8 mouse cellular contexts compared by ENCODE assay signal in the genomic region with DNA sequence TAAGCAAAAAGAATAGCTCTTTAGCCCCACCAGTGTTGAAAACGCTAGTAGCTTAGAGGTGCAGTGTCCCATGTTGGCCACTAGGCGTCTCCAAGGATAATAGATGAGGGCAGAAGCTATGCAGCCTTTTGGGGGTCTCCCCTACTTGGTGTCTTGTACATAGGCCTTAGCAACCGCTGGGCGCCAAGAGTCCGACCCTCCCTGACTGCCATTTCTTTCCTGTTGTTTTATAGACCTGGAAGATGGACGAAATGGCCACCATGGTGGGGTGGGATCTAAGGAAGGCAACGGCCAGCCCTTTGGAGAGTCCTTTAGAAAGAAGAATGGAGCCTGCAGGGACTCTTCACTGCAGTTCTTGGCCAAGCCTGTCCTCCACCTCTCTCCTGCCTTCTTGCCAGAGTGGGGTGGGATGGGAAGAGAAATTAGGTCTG. TPM values are rescaled to one million over a fixed set of nuclear protein-coding genes. Genes with fewer than 3 reads are reported as not detected.
DNase-seq lines count a peak whose midpoint lies in the region; ATAC-seq and TF ChIP-seq lines count a peak whose summit lies in the region.

No protein-coding gene starts in this region.

- no peak overlapping the region for H3K27ac ChIP-seq in lung, embryonic 14.5 days (ENCODE audit: low read depth)

- no peaks in the 10 kb centered on the region; the same call in 1 of the 2 replicates for H3K4me1 ChIP-seq in lung, embryonic 14.5 days (ENCODE audit: insufficient read depth)

- no peaks in the 10 kb centered on the region for H3K9me3 ChIP-seq in lung, embryonic 14.5 days (ENCODE audit: low read depth, low read length)

- H3K4me2 ChIP-seq in lung, embryonic 14.5 days = no peak overlapping the region

- DNase-seq in T-cell, adult 2 months (ENCODE audit: low spot score) = peak; percentile 34
- peak; percentile 87 for DNase-seq in embryo, embryonic 11 days
- peak; percentile 82 for DNase-seq in heart, adult 8-10 months (ENCODE audit: low spot score)
- peak; percentile 71 for DNase-seq in kidney, postnatal 14 days
- DNase-seq in lung, embryonic 14.5 days = peak; percentile 93
- DNase-seq in retina, adult 2 months (ENCODE audit: low read depth, low spot score) = peak; percentile 68
- peak; percentile 58 for DNase-seq in urinary bladder, postnatal 25 days (ENCODE audit: low spot score)

- H3K4me3 ChIP-seq in lung, embryonic 14.5 days (ENCODE audit: low read depth, low read length) = no peak overlapping the region

- TF ChIP-seq CTCF in lung, embryonic 14.5 days (IDR thresholded peaks at IDR 0.05; ENCODE audit: low read depth) = peak; percentile 99

- peak; percentile 48 for ATAC-seq in CD4-positive, CD25-positive, alpha-beta regulatory T cell, adult 4 months
- peak; percentile 22 for ATAC-seq in lung, embryonic 14.5 days (ENCODE audit: insufficient read depth)

- 9% methylated on average over 7 of the region's 7 CpGs for WGBS in lung, embryonic 14.5 days

- H3K36me3 ChIP-seq in lung, embryonic 14.5 days (ENCODE audit: insufficient read depth) = no peaks in the 10 kb centered on the region

- peaks cover 3% of the 10 kb centered on the region; the same call in 1 of the 2 replicates for H3K27me3 ChIP-seq in lung, embryonic 14.5 days (ENCODE audit: insufficient read depth, low read length)

- no peak overlapping the region for H3K9ac ChIP-seq in lung, embryonic 14.5 days

RNA-seq across cellular contexts. Expression of gene Dhrs3, which starts 1.9 kb away (rescaled TPM):
- 100 to 1,000 TPM in 1 of 2 experiments, 10 to 100 TPM in 1; 64.4 to 105 TPM for polyA plus RNA-seq in CD4-positive, CD25-positive, alpha-beta regulatory T cell, adult 4 months (2017; shearing (Covaris generic))
- 100 to 1,000 TPM in 3 of 4 experiments, 10 to 100 TPM in 1; 98.8 to 151 (median 131) TPM for total RNA-seq in heart, adult 8-10 months (2022)
- 36.5 and 41.3 TPM in 2 replicates for polyA plus RNA-seq in lung, embryonic 14.5 days (2014; fragmentation: Nextera tagmentation; extraction: Ambion mirVana)

Comparison
In these comparisons a context has a peak if more than half of its experiments do, and no peak if none do; other contexts are left out.
1. DNase-seq: peak in every context shown above with its lines; median percentile 93 in lung, embryonic 14.5 days; 87 in embryo, embryonic 11 days; 82 in heart, adult 8-10 months; 71 in kidney, postnatal 14 days; 68 in retina, adult 2 months; 58 in urinary bladder, postnatal 25 days; 34 in T-cell, adult 2 months.